Mouse (Mus musculus) heart, adult 10 weeks (tissue): ENCODE data around the gene Vamp3. TPM values are rescaled to one million over a fixed set of nuclear protein-coding genes. Genes with fewer than 3 reads are reported as not detected.

ENCODE experiments used
- polyA plus RNA-seq: library from polyadenylated mRNA; stranded (reverse); fragments of 350-450 nt; fragmentation: Illumina TruSeq; extraction: RNeasy Lipid Tissue Mini Kit (QIAGEN cat#74804); gene quantifications from one replicate; pipeline ENCODE4 v1.2.3, GENCODE M21; 2014; ENCODE audit warnings: low read depth, low replicate concordance

Gene Vamp3
- polyA plus RNA-seq, result 59.5 TPM

DNA sequence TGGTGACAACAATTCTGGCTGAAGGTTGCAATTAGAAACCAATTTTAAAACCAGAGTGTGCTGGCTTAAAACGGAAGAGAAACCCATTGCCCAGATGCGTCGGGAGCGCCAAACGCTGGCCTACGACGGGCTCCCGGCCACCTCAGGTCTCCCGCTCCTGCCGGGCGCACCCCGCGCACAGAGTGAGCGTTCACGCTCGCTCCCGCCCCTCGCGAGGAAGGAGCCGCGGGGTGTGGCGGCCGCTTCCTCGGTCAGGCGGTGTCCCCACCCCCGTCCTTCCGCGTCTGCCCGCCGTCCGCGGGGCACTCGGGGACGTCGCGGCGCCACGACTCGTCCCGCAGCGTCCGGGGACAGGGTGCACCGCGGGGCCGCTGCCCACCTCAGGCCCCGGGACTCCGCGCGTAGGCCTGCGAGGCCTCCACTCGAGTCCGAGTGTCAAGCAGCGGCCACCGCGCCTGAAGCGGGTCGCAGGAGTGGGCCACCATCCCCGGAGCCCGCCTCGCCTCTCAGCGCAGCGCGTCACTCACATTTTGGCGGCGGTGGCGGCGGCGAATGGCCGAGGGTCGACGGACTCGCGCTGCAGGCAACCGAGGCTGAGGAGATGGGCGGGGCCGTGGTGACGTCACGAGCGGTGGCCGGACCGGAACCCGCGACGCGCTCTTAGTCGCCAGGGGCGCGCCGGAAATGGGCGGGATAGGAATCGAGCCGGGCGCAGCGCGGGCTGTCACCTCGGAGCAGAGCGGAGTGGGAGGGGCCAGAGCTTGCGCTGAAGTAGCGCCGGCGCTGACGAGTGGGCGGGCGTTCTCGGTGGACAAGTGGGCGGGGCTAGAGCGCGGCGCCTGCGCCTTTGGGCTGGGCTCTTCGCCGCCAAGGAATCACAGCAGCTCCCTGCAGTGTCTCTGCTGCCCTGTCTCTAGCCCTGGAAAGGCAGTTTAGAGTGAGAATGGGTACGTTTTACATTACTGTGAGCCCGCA, at the start of gene Vamp3:
Gene Vamp3 (minus strand): TSS at position 617 of the 975 bp plus-strand sequence.

DNA sequence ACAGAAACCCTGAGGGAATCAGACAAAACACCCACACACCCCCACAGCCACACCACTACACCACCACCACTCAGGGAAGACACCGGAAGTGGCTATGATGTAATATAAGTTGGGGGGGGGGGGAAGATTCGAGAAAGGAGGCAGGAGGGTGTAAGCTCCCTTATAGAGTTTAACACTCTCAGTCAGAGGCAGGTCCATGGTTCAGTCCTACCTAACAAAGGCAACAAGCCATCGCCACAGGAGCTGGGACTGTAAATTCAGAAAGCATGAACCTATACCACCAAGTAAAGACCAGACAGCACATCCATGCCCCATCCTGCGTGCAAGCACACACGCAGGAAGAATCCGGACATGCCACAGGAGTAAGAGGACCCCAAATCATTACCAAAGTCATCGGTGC, 31.5 kb upstream of the Vamp3 start, which contains the start of gene Gm13090:
Gene Gm13090 (plus strand): TSS at position 301 of the 400 bp plus-strand sequence.

DNA sequence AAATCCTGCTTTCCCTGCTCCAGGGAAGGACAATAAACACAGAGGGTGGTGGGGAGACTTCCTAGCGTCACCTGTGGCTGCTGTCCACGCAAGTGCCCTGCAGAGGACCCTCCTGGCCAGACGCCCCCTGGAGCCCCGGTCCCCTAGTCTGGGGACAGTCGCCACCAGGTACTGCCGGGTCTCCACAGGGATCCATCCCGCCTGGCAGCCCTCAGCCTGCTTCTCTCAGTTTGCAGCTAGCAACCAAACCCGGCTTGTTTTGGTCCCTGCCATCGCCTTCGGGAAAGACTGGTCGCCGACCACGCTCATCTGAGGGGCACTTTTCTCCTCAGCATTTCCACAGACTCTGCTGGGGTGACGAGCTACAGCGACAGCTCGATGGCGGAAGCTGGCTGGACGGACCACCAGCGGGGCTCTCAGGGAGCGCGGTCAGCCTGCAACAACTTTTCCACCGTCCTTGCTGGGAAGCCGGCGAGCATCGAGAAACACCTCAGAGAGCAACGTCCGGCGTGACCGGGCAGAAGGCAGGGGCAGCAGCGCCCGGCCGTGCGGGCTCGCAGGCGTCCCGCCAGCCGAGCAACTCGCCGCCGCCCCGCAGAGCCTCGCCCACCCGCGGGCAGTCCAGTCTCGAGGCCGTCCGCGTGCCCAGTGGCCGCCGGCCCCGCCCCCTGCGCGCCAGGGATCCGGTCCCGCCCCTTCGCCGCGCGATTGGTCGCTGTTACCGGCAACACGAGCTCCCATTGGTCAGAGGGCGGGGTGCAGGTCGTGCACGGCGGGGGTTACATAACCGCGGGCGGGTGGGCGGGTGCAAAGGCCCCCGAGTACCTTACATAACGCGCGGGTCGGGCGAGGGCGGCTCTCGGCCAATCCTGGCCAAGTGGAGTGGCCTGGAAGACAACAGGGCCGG, 13.5 kb downstream of the Vamp3 start, which contains the start of gene Per3:
Gene Per3 (minus strand): TSS at position 629 of the 907 bp plus-strand sequence.

Other genes starting within 250 kb of the Vamp3 start
- 23.1 TPM for gene Errfi1, start 204.0 kb downstream of the Vamp3 start, polyA plus RNA-seq
- gene Park7, start 143.5 kb downstream of the Vamp3 start, polyA plus RNA-seq, result 265 TPM
- gene Tnfrsf9, start 143.4 kb downstream of the Vamp3 start, polyA plus RNA-seq, result not detected
- not detected for gene Uts2, start 60.9 kb downstream of the Vamp3 start, polyA plus RNA-seq
- 6.5 TPM for gene Per3, start 13.3 kb downstream of the Vamp3 start, polyA plus RNA-seq
- gene Gm13090, start 31.6 kb upstream of the Vamp3 start, polyA plus RNA-seq, result 1.4 TPM